Mouse (Mus musculus): ENCODE measurements around the gene Olfr1184. TPM values are rescaled to one million over a fixed set of nuclear protein-coding genes. Genes with fewer than 3 reads are reported as not detected.

Olfr1184 gene
- total RNA-seq, 1 experiment = not detected

GRCm38 (mm10) chr2:88525720-88526119, 42.3 kb downstream of the Olfr1184 start:
- no peaks in the 10 kb centered on the region for H3K4me1 ChIP-seq (ENCODE audit: control insufficient read depth in 2 of 2, insufficient read depth in 2 of 2, low read length in 2 of 2, poor library complexity in 1 of 2)
- H3K27ac ChIP-seq (ENCODE audit: insufficient read depth, low read depth, low read length, poor library complexity, severe bottlenecking) = no peak overlapping the region
- no peaks in the 10 kb centered on the region for H3K36me3 ChIP-seq (ENCODE audit: control insufficient read depth, insufficient read depth, low read length, poor library complexity, severe bottlenecking)
- H3K9ac ChIP-seq (ENCODE audit: insufficient read depth, low read depth, low read length, poor library complexity, severe bottlenecking) = no peak overlapping the region
- DNase-seq (ENCODE audit: low read depth, low spot score) = no peak
- no peak overlapping the region for H3K4me3 ChIP-seq (ENCODE audit: insufficient read depth in 1 of 2, low read depth in 1 of 2, low read length in 2 of 2, poor library complexity in 1 of 2, severe bottlenecking in 1 of 2)
- TF ChIP-seq MAFK (IDR thresholded peaks at IDR 0.05; ENCODE audit: insufficient read depth, low read depth, low read length) (no peak), ZNF384 (IDR thresholded peaks at IDR 0.05; ENCODE audit: low read depth, low read length) (no peak), CHD2 (IDR thresholded peaks at IDR 0.05; ENCODE audit: low read depth, low read length) (no peak), HCFC1 (IDR thresholded peaks at IDR 0.05; ENCODE audit: borderline replicate concordance, insufficient read depth, low read length) (no peak), ZC3H11A (IDR thresholded peaks at IDR 0.05; ENCODE audit: borderline replicate concordance, low read depth, low read length) (no peak)
- in situ Hi-C loops (cut with MboI; ENCODE audit: low sequenced_read_pairs in 2 of 2, unreplicated experiment in 2 of 2) = no loop called here
- H3K9me3 ChIP-seq (ENCODE audit: control insufficient read depth, insufficient read depth, low read depth, low read length) = no peaks in the 10 kb centered on the region; the same call in 1 of the 2 replicates

Other genes with a start within 250 kb of the Olfr1184 start
- gene Olfr1173, start 203.7 kb upstream of the Olfr1184 start, total RNA-seq (2012; rRNA removed) = not detected in 2 replicates
- not detected in 2 replicates for gene Olfr1174-ps, start 168.5 kb upstream of the Olfr1184 start, total RNA-seq (2012; rRNA removed)
- not detected in 2 replicates for gene Olfr1175-ps, start 156.4 kb upstream of the Olfr1184 start, total RNA-seq (2012; rRNA removed)
- not detected in 2 replicates for gene Olfr1176, start 146.9 kb upstream of the Olfr1184 start, total RNA-seq (2012; rRNA removed)
- gene Olfr1177-ps, start 137.1 kb upstream of the Olfr1184 start, total RNA-seq (2012; rRNA removed) = not detected in 2 replicates
- gene Olfr1178, start 96.5 kb upstream of the Olfr1184 start, total RNA-seq (2012; rRNA removed) = not detected in 2 replicates
- gene Olfr1179, start 77.1 kb upstream of the Olfr1184 start, total RNA-seq (2012; rRNA removed) = not detected in 2 replicates
- not detected in 2 replicates for gene Olfr1180, start 64.4 kb upstream of the Olfr1184 start, total RNA-seq (2012; rRNA removed)
- not detected in 2 replicates for gene Olfr1181, start 57.4 kb upstream of the Olfr1184 start, total RNA-seq (2012; rRNA removed)
- not detected in 2 replicates for gene Gm13757, start 34.5 kb upstream of the Olfr1184 start, total RNA-seq (2012; rRNA removed)
- gene Olfr1183, start 28.7 kb upstream of the Olfr1184 start, total RNA-seq (2012; rRNA removed) = not detected in 2 replicates
- gene Olfr1185-ps1, start 9.7 kb downstream of the Olfr1184 start, total RNA-seq (2012; rRNA removed) = not detected in 2 replicates
- gene Olfr1186, start 35.0 kb downstream of the Olfr1184 start, total RNA-seq (2012; rRNA removed) = not detected in 2 replicates
- gene Olfr1188, start 73.3 kb downstream of the Olfr1184 start, total RNA-seq (2012; rRNA removed) = not detected in 2 replicates
- not detected in 2 replicates for gene Olfr1189, start 102.9 kb downstream of the Olfr1184 start, total RNA-seq (2012; rRNA removed)
- gene Olfr1191-ps1, start 156.9 kb downstream of the Olfr1184 start, total RNA-seq (2012; rRNA removed) = not detected in 2 replicates
- gene Olfr1192-ps1, start 164.9 kb downstream of the Olfr1184 start, total RNA-seq (2012; rRNA removed) = not detected in 2 replicates
- not detected in 2 replicates for gene Olfr1193, start 192.0 kb downstream of the Olfr1184 start, total RNA-seq (2012; rRNA removed)
- not detected in 2 replicates for gene Olfr1195, start 205.6 kb downstream of the Olfr1184 start, total RNA-seq (2012; rRNA removed)
- gene Olfr1196, start 221.0 kb downstream of the Olfr1184 start, total RNA-seq (2012; rRNA removed) = 0.09 and 0.11 TPM in 2 replicates
- not detected in 2 replicates for gene Olfr1197, start 248.8 kb downstream of the Olfr1184 start, total RNA-seq (2012; rRNA removed)